Mouse (Mus musculus): Measurements from ENCODE around the gene Cblc. TPM values are rescaled to one million over a fixed set of nuclear protein-coding genes. Genes with fewer than 3 reads are reported as not detected.

Cblc gene
- polyA plus RNA-seq, 1 experiment = not detected

DNA sequence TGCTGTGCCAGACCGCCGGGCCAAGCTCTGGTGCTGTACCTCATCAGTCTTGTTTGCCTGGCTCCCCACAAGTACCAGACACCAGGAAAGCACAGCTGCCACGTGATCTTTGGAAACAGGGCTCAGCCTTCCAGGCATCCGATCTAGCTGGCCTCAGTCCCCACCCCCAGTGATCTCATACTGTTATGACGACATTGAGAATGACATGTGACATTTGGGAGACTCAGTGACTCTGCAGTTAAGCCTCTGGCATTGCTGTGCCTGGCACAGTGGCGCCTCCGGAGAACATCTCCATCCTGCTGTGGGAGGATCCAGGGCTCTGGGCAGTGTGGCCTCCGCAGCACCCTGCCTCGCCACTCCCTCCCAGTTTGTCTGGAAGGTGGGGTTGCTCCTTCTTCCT is 35.2 kb upstream of the Cblc start:
- peak overlapping the region; percentile 91 for H3K27ac ChIP-seq (ENCODE audit: insufficient read depth, low read depth, low read length)
- TF ChIP-seq CTCF (IDR thresholded peaks at IDR 0.05; ENCODE audit: low read depth, low read length) = no peak
- no peak for TF ChIP-seq POLR2A (IDR thresholded peaks at IDR 0.05; ENCODE audit: borderline replicate concordance, low read depth, low read length)
- peak overlapping the region; percentile 23 for H3K4me3 ChIP-seq (ENCODE audit: insufficient read depth, low read length)
- H3K4me1 ChIP-seq (ENCODE audit: control insufficient read depth, insufficient read depth, low read length) = peaks cover 34% of the 10 kb centered on the region

DNA sequence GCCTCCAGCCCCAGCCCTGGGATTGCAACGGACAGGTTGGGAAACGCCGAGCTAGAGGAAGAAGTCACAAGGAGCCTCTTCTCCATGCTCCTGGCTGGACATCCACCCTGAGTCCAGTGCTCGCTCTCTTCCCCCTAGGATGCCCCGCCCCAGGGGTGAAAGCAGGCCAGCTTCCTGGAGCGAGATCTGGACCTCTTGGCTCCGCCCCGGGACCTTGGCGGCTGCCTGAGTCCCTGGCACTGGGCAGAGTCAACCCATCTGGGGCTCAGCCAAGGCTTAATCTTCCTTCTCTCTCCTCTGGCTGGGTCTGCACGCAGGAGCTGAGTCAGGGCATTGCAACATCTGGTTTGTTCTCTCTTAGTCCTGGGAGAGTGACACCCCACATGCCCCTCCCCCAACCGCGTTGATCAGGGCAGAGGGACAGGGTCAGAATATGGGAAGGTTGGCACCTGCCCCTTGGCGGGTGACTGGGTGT is 34.1 kb upstream of the Cblc start:
- H3K27ac ChIP-seq (ENCODE audit: insufficient read depth, low read depth, low read length) = peak overlapping the region; percentile 91
- TF ChIP-seq POLR2A (IDR thresholded peaks at IDR 0.05; ENCODE audit: borderline replicate concordance, low read depth, low read length) = peak; percentile 89
- TF ChIP-seq CTCF (IDR thresholded peaks at IDR 0.05; ENCODE audit: low read depth, low read length) = no peak
- H3K4me1 ChIP-seq (ENCODE audit: control insufficient read depth, insufficient read depth, low read length) = peaks cover 36% of the 10 kb centered on the region
- peak overlapping the region; percentile 27 for H3K4me3 ChIP-seq (ENCODE audit: insufficient read depth, low read length)

DNA sequence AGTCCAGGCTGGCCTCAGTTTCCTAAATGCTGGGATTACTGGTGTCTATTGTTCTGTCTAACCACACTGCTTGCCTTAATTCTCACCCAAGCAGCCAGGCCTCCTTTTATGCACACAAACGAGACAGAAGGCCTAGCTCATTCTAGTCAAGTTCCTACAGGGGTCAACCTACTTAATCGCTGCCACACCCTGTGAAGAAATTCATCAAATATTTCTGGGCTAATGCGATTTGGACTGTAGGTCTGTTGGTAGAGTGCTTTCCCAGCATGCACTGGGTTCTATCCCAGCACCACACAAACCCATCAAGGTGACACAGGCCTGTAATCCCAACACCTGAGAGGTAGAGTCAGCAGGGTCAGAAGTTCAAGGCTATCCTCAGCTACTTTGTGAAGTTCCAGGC is 33.1 kb upstream of the Cblc start:
- no peak for TF ChIP-seq CTCF (IDR thresholded peaks at IDR 0.05; ENCODE audit: low read depth, low read length)
- TF ChIP-seq POLR2A (IDR thresholded peaks at IDR 0.05; ENCODE audit: borderline replicate concordance, low read depth, low read length) = no peak
- no peak overlapping the region for H3K4me3 ChIP-seq (ENCODE audit: insufficient read depth, low read length)
- peaks cover 42% of the 10 kb centered on the region for H3K4me1 ChIP-seq (ENCODE audit: control insufficient read depth, insufficient read depth, low read length)
- peak overlapping the region; percentile 78; the same call in 1 of the 2 replicates for H3K27ac ChIP-seq (ENCODE audit: insufficient read depth, low read depth, low read length)

DNA sequence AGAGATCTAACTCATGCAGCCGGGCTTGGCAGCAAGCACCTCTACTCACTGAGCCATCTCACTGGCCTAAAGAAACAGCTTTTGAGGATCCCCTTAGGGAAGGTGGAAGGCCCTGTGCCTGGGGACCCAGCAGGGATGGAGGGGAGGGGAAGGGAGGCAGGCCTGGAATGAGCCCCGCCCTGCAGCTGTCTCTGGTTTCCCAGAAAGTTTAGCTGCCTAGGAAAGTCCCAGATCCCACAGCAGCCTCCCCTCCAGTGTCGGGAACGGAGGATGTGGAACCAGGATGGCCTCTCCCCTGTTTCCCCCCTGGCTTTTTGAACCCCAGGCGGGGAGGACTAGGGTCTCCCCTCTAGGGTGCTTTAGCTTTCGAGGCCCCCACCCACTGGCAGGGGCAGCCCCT is 30.1 kb upstream of the Cblc start:
- Histone ChIP-seq H3K4me3 (ENCODE audit: insufficient read depth, low read length) (no peak overlapping the region), H3K27ac (ENCODE audit: insufficient read depth, low read depth, low read length) (no peak overlapping the region), H3K4me1 (ENCODE audit: control insufficient read depth, insufficient read depth, low read length) (peaks cover 46% of the 10 kb centered on the region)
- TF ChIP-seq POLR2A (IDR thresholded peaks at IDR 0.05; ENCODE audit: borderline replicate concordance, low read depth, low read length) = no peak
- TF ChIP-seq CTCF (IDR thresholded peaks at IDR 0.05; ENCODE audit: low read depth, low read length) = no peak

DNA sequence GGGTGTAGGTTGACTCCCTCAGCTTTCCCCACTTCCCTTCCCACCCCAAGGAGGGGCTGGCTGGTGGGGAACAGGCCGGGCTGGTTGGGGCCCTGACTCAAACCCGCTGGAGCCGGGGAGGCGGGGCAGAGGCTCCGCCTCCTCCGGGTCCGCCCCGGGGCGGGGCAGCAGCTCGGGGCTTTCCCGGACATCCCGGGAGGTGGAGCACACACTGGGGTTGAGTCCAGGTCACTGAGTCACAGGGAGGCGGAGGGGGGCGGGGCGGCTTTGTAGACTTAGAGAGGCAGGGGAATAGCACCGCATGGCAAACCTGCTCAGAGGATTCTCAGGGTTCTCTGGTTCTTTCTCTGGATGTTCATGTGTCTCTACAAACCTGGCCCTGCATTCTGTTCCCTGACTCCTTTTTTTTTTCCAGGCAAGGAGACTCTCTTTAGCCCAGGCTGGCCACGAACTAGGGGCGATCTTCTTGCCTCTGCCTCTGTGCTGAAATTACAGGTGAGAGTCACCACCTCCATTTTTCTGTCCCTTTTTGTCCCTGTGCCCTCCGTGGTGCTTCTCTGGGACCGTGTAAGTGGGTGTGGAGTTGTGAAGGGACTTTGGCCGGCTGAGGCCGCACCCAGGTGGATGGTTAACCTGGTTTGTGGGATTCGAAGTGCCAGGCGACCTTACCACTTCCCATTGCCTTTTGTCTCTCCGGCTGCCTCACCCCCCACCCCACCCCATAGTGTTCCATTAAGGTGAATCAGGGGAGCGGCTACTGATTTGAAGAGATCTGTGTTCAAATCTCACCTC is 27.8 kb upstream of the Cblc start:
- TF ChIP-seq POLR2A (IDR thresholded peaks at IDR 0.05; ENCODE audit: borderline replicate concordance, low read depth, low read length) (no peak), CTCF (IDR thresholded peaks at IDR 0.05; ENCODE audit: low read depth, low read length) (no peak)
- peak overlapping the region; percentile 63 for H3K4me3 ChIP-seq (ENCODE audit: insufficient read depth, low read length)
- H3K27ac ChIP-seq (ENCODE audit: insufficient read depth, low read depth, low read length) = peak overlapping the region; percentile 100
- peaks cover 33% of the 10 kb centered on the region for H3K4me1 ChIP-seq (ENCODE audit: control insufficient read depth, insufficient read depth, low read length)

DNA sequence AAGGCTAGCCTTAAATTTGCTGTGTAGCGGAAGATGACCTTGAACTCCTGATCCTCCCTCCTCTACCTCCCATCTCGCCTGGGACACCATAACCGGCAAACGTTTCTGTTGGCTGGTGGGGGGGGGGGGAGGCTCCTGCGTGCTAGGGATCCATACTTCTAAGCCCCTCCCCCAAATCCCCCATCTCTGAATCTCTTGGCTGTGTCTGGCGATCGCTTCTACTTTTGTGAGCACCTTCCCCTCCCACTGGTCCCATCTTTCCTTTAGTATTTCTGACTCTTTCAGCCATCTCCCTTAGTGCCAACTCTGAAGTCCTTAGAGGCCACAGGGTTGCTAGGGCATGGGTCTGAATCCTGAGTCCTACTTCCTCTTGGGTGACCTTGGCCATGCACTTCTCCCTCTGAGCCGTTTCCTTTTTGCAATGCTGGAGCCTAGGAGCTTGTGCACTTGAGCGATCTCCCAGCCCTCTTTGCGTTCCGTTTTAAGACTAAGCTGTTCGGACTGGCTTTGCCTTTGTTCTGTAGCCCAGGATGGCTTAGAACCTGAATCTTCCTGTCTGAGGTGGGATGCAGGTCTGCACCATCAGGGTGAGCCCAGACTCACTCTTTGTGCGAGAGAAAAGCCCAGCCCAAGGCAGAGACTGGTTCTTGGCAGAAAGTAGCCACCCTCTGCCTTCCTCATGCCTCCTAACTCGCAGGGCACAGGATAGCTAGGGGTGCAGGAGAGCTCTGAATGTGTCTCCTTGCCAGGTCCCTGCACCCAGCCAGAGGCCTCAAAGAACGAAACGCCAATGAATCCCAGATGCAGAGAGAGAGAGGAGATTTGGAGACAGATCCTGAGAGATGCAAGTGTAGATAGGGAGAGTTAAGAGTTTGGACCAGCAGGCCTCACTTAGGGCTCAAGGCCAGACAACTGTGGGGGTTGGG is 26.9 kb upstream of the Cblc start:
- TF ChIP-seq POLR2A (IDR thresholded peaks at IDR 0.05; ENCODE audit: borderline replicate concordance, low read depth, low read length) (peak; percentile 32; the same call in 1 of the 2 replicates), CTCF (IDR thresholded peaks at IDR 0.05; ENCODE audit: low read depth, low read length) (no peak)
- H3K4me1 ChIP-seq (ENCODE audit: control insufficient read depth, insufficient read depth, low read length) = peaks cover 35% of the 10 kb centered on the region
- peak overlapping the region; percentile 63 for H3K4me3 ChIP-seq (ENCODE audit: insufficient read depth, low read length)
- peak overlapping the region; percentile 100 for H3K27ac ChIP-seq (ENCODE audit: insufficient read depth, low read depth, low read length)

DNA sequence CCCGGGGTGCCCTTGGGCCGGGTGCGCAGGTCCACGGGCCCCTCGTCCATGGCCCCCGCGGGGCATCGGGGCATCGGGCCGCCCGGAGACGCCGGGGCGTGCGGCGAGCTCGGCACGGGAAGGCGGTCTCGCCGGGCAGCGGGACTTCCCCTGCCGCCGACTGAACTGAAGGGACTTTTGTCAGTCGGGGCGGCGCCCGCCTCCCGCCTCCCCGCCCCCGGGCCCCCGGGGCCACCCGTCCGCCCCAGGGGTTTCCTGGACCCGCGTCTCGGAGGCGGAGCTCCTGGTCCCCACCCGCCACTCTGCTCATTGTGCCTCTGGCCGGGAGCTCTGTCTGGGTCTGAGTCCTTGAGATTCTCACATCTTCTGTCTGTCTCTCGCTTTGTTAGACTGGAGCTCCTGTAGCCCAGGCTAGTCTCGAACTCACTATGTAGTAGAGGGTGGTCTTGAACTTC is 26.0 kb upstream of the Cblc start, which contains the start of gene Bcl3:
TSS of gene Bcl3 (minus strand) at position 167 of the 455 bp plus-strand sequence.
- H3K4me3 ChIP-seq (ENCODE audit: insufficient read depth, low read length) = peak within 1 kb of the TSS; percentile 63
- peaks cover 44% of the 10 kb centered on the region for H3K4me1 ChIP-seq (ENCODE audit: control insufficient read depth, insufficient read depth, low read length)
- H3K27ac ChIP-seq (ENCODE audit: insufficient read depth, low read depth, low read length) = peak within 1 kb of the TSS; percentile 100
- TF ChIP-seq CTCF (IDR thresholded peaks at IDR 0.05; ENCODE audit: low read depth, low read length) = no peak
- TF ChIP-seq POLR2A (IDR thresholded peaks at IDR 0.05; ENCODE audit: borderline replicate concordance, low read depth, low read length) = no peak; the same call in 1 of the 2 replicates

DNA sequence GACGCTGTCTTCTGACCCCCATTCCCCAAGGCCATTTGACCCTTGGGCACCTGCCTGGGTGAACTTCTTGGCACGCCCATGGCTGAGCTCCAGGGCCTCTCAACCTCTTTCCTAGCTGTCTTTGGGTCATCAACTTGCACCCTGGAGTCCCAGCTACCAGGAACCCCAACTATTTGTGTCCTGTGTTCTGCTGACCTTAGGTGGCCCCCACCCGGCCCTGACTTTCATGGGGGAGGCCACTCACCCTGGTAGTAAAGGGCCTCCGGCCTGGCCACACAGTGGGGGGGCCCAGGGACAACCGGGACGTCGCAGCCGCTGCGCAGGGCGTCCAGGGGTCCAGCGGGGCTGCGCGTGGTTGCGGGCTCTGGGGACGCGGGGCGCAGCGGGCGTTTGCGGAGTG is 25.6 kb upstream of the Cblc start:
- Histone ChIP-seq H3K4me3 (ENCODE audit: insufficient read depth, low read length) (peak overlapping the region; percentile 63), H3K27ac (ENCODE audit: insufficient read depth, low read depth, low read length) (peak overlapping the region; percentile 59), H3K4me1 (ENCODE audit: control insufficient read depth, insufficient read depth, low read length) (peaks cover 44% of the 10 kb centered on the region)
- TF ChIP-seq CTCF (IDR thresholded peaks at IDR 0.05; ENCODE audit: low read depth, low read length) (no peak), POLR2A (IDR thresholded peaks at IDR 0.05; ENCODE audit: borderline replicate concordance, low read depth, low read length) (no peak)

DNA sequence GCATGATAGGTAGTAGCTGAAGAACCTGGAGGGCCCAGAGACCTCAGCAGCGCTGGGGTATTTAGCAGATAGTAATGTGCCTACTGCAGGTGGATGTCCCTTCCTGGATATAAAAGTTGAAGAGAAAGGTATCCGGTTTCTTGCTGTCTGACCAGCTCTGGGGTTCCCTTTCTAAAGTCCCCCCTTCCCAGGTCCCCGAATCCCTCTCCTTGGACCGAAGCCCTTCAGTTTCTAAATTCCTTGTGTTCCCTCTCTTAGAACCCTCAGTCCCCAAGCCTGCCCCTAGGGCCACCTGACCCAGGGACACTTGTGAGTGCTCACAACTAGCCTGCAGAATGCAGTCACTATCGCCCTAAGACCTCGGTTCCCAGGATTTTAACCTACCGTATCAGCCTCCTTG is 25.0 kb upstream of the Cblc start:
- Histone ChIP-seq H3K4me1 (ENCODE audit: control insufficient read depth, insufficient read depth, low read length) (peaks cover 39% of the 10 kb centered on the region), H3K27ac (ENCODE audit: insufficient read depth, low read depth, low read length) (no peak overlapping the region), H3K4me3 (ENCODE audit: insufficient read depth, low read length) (peak overlapping the region; percentile 63)
- TF ChIP-seq POLR2A (IDR thresholded peaks at IDR 0.05; ENCODE audit: borderline replicate concordance, low read depth, low read length) = no peak
- no peak for TF ChIP-seq CTCF (IDR thresholded peaks at IDR 0.05; ENCODE audit: low read depth, low read length)

Measured in bone marrow macrophage, adult 2 months (primary cell).